Mouse (Mus musculus) gastrocnemius, adult 2 months (tissue): ENCODE results near the gene Cenpu. TPM values are rescaled to one million over a fixed set of nuclear protein-coding genes. Genes with fewer than 3 reads are reported as not detected.
"Not testable (repeated sequence)": the region's sequence is repeated elsewhere in the genome, so short reads cannot be mapped to it uniquely, and the experiment has no call there.

Experiments
- DNase-seq: peaks from one replicate; pipeline ENCODE4 v3.0.0; 2022
- H3K27ac ChIP-seq: fragments of 200-600 bp; 2 replicates; pipeline ENCODE4 v1.8.1; 2022; ENCODE audit warnings: mild to moderate bottlenecking
- H3K4me3 ChIP-seq: fragments of 200-600 bp; 2 replicates; pipeline ENCODE4 v1.8.1; 2022; ENCODE audit warnings: mild to moderate bottlenecking, moderate library complexity
- CTCF ChIP-seq: fragments of 200-600 bp; IDR thresholded peaks from 2 replicates; pipeline ENCODE4 v1.8.1; 2022; ENCODE audit warnings: antibody characterized with exemption, mild to moderate bottlenecking, moderate library complexity
- intact Hi-C: fragments of 180-260 bp; cut with DNase I; formaldehyde crosslinking; loops from one replicate; pipeline ENCODE4 v1.15.1; 2025
- total RNA-seq, 2 experiments: library from RNA; stranded (reverse); gene quantifications; 2 replicates each; pipeline ENCODE4 v1.2.3; 2021

The Cenpu gene
- total RNA-seq, 2 experiments from 2014 or later, result 0.31 TPM; not detected in 1

DNA sequence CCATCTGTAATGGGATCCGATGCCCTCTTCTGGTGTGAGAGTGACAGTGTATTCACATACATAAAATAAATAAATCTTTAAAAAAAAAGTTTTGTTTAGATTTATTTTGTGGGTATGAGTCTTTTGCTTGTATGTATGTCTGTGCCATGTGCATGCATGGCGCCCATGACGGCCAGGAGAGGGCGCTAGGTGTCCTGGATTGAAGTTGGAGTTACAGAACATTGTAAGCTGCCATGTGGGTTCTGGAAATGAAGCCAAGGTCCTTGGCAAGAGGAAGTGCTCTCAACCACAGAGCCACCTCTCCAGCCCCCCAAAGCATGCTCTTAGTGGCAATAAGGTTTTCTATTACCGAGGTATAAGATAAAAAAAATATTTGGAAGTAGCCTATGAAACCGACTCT is 7.6 kb downstream of the Cenpu start:
- H3K4me3 ChIP-seq, result no peak overlapping the region
- TF ChIP-seq CTCF, result peak; percentile 51
- H3K27ac ChIP-seq, result no peak overlapping the region
- DNase-seq, result peak; percentile 48
- intact Hi-C loops, result no loop called here

DNA sequence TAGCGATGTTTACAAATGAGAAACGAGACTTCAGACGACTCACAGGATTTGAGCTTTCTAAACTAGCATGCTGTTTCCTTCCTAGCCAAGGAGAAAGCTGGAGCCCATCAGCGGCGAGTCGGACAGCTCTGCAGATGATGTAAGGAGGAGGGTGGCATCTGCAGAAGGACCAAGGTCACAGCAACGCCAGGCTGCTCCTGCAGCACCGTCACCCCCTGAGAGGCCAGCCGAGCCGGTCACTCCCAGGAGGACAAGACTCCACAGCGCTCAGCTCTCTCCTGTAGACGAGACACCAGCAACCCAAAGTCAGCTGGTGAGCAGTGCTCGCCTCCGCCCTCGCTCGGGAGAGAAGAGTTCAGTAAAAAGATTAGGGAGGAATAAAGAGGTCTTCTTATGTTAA is 10.5 kb downstream of the Cenpu start:
- no peak overlapping the region for H3K27ac ChIP-seq
- TF ChIP-seq CTCF, result no peak
- no peak overlapping the region for H3K4me3 ChIP-seq
- intact Hi-C loops, result no loop called here
- no peak for DNase-seq

DNA sequence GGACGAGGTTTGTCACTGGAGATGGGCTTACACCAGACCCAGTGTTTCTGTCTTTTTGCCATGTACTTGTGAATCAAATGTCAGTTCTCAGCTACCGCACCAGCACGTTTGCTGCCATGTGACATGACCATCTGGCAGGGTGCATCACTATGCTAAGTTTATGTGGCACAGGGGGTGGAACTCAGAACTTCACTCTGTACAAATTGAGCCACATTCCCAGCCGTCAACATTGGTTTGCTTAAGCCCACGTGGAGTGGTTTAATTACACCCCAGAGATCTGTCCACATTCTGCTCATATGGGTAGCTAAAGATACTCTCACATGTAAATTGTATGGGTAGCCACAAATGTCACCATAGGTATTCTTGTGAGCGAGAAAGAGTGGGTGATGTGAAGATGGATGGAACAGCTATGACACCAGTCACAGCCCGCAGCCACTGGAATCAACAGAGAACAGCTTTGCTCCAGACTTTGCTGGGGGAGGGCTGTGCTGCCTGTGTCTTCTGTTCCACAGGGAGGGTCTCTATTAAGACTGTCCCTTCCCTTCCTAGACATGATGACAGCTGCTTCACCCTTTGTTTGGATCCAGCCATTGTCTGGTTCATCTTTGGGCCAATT is 15.2 kb downstream of the Cenpu start:
- Histone ChIP-seq H3K4me3 (no peak overlapping the region), H3K27ac (peak overlapping the region; percentile 31; the same call in 1 of the 2 replicates)
- TF ChIP-seq CTCF, result no peak
- peak; percentile 70 for DNase-seq
- intact Hi-C loops, result no loop called here

DNA sequence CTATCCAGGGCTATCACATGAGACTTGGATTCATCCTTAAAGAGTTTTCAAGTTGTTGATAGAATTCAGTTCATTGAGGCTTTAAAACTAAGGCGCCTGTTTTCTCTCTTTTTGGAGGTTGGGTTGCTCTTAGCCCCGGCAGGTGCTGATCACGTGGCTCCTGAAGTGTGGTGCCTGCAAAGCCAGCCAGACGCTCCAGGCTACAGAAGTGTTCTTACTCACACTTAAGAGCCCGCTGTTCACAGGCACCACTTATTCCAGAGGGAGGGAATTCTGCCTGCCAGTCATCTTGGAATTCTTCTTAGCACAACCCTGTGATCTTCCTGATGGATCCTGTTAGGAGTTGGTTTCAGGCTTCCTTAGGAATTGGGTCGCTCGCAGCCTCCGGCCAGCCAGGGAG is 16.1 kb downstream of the Cenpu start:
- no peak for DNase-seq
- Histone ChIP-seq H3K4me3 (no peak overlapping the region), H3K27ac (no peak overlapping the region)
- intact Hi-C loops, result no loop called here
- no peak for TF ChIP-seq CTCF

DNA sequence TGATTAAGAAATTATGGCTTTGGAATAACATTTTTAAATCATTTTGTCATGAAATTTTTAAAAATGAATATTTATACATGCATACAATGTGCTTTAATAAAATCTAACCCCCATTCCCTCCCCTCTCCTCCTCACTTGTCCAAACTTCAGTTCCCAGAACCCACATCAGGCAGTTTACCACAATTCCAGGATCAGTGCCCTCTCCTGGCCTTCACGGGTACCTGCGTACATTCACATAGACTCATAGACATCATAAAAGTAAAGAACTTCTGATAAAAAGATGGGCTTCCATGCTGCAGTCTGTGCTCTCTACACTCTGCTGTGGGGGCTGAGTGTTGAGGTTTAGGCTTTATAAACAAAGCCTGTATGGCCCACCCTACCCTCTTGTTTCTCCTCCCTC is 17.1 kb downstream of the Cenpu start:
- peak; percentile 20; the same call in 1 of the 2 replicates for TF ChIP-seq CTCF
- Histone ChIP-seq H3K4me3 (no peak overlapping the region), H3K27ac (no peak overlapping the region)
- no peak for DNase-seq
- intact Hi-C loops, result no loop called here

DNA sequence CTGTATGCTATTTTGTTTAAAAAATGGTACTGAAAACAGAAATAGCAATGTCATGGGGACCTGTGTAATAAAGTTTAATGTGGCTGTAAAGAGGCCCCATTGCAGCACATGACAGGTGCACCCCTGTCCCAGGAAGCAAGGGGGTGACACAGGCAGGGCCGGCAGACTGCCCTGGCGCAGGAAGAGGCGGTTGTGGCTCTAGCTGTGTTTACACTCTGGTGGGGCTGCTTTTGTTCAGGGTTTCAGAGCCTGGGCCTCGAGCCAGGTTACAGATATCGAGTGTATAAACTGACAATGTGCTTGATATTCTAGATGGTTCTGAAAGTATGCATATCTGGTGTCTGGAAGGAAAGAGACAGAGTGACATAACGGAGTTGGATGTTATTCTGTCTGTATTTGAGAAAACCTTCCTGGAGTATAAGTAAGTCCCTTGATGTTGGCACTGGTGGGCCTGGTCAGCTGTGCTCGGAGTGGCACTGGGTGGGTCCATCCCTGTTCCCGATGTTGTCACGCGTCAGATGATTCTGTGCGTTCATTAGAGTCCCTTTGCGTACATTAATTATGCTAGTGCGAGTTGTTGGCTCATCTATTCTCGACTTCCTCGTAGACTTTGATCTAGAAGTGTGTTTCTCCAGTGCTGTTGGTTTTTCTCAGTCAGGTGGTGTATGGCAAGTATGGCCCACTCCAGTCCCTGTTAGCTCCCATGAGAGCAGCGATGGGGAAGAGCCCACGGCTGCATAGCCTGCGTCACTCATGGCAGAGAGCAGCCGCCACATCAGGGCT is 18.0 kb downstream of the Cenpu start:
- H3K27ac ChIP-seq, result no peak overlapping the region
- intact Hi-C loops, result no loop called here
- DNase-seq, result no peak

DNA sequence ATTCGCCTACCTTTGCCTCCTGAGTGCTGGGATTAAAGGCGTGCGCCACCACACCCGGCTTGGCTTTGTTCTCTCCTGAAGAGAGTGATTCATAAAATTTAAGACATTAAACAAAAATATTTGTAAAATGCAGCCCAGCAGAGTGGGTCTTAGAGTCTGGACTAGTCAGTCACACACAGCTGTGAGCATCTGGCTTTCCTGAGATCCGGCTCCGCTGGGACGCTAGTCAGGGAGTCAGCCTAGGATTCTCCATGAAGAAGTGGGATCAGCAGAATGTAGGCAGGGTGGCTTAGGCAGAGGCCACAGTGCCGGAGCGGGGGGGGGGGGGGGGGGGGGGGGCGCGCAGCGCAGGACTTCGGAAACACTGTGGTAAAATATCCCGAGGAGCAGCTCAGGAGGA is 18.8 kb downstream of the Cenpu start:
- no peak overlapping the region for H3K4me3 ChIP-seq
- no peak overlapping the region for H3K27ac ChIP-seq

More for the DNA sequence above, 18.0 kb downstream of the Cenpu start:
- no peak overlapping the region for H3K4me3 ChIP-seq
- no peak for TF ChIP-seq CTCF

DNA sequence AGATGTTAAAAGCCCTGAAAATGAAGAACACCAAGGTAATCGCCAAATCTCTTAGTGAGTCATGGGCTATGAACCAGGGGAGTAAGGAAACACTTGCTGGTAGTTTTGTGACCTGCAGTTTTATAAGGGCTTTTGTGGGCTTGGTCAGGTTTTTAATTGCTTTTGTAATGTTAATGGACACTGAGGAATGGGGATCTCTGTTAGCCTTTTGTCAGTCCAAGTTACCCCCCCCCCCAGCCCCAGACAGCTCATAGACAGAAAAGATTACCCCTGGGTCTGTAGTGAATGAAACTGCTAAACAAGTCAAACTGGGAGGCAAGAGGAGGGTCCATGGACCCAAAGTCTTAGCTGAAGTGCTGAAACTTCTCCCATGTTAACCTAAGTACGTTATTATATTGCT is 21.6 kb downstream of the Cenpu start:
- no peak for DNase-seq
- no peak overlapping the region for H3K27ac ChIP-seq
- TF ChIP-seq CTCF, result no peak
- intact Hi-C loops, result no loop called here
- no peak overlapping the region for H3K4me3 ChIP-seq

More for the DNA sequence above, 18.8 kb downstream of the Cenpu start:
- DNase-seq, result no peak
- no peak for TF ChIP-seq CTCF
- intact Hi-C loops, result no loop called here

DNA sequence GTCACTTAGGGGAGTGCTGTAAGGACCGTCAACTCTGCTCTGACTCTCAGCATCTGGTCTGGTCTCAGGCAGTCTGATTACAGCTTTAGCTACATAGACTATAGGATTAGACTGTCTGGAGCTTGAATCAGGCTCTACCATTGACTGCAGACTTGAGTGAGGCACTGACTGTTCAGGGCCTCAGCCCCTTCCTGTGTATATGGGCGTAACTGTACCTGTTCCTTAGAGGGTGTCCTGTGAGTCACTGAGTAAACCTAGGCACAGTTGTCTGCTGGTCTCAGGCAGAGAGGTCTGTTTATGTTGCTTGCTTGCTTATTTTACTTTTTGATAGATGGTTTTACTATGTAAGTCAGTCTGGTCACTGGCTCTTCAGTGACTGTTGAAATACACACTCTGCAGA is 22.1 kb downstream of the Cenpu start:
- H3K27ac ChIP-seq, result no peak overlapping the region
- no peak for TF ChIP-seq CTCF
- intact Hi-C loops, result no loop called here
- H3K4me3 ChIP-seq, result no peak overlapping the region
- DNase-seq, result no peak

DNA sequence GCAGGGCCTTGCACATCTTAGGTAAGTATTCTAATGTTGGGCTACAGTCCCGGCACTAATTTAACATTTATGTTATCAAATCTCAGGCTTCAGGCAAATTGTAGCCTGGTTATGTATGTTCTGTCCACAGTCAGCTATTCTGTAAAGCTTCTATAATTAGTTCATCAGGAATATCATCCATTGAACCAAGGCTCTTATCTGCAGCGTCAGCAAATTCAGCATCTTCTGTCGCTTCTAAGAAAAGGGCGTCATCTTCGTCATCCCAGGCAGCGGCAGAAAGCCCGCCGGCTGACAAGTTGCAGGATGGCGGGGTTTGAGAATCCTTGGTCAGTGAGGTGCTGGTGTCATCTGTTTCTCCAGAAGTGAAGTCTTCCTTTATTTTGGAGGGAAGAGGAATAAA is 27.0 kb downstream of the Cenpu start:
- intact Hi-C loops, result no loop called here
- TF ChIP-seq CTCF, result no peak
- Histone ChIP-seq H3K27ac (no peak overlapping the region), H3K4me3 (no peak overlapping the region)
- no peak for DNase-seq

DNA sequence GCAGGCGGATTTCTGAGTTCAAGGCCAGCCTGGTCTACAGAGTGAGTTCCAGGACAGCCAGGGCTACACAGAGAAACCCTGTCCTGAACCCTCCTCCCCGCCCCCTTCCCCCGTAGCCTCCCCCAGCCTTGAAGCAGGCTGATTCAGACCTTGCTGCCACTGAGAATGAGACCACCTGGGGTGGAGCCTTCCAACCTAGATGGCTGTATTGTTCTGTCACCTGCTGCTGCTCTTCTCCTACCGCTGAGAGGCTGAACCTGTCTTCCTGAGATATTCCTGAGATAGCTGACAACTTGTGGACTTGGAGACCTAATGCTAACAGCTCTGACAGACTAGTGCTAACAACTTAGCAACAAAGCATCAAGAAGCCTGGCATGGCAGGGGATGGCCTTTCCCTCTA is 32.5 kb downstream of the Cenpu start:
- DNase-seq, H3K4me3 ChIP-seq, intact Hi-C loops, H3K27ac ChIP-seq: not testable (repeated sequence)

DNA sequence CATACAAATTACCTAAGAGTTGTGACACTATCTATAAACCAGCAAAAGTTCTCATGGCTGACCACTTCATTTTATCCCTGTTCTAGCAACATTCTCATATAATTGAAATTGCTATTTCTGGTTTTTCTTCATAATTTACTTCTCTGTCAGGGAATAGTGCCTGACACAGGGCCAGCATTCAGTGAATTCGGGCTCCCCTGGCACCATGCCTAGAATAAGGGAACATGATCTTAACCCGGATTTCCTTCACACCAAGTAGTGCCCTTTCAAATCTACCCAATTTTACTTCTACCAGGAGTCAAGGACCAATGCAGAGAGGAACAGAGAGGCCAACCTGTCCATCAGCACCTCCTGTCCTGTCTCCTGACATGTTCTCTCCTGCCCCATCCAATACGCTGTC is 33.7 kb downstream of the Cenpu start:
- no peak for DNase-seq
- intact Hi-C loops, result no loop called here
- no peak overlapping the region for H3K4me3 ChIP-seq
- no peak overlapping the region for H3K27ac ChIP-seq
- TF ChIP-seq CTCF, result no peak

DNA sequence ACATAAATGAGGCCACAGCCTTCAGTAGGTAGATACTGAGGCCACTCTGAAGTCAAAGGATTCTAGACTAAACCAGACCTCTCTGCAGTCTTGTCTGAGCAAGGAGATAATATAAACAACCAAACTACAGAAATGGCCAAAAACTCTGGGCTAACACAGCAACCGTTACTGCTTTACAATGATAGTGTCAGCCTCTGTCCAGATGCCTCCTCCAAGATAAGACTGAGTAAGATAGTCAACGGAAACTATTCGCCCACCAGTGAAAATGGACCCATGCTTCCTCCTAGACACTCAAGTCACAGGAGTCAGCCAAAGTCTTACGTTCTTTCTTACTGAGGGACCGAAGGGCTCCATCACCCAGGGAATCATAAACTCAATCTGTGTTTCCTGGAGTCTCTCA is 36.1 kb downstream of the Cenpu start:
- intact Hi-C loops, result no loop called here
- no peak overlapping the region for H3K4me3 ChIP-seq
- no peak for TF ChIP-seq CTCF
- no peak for DNase-seq
- H3K27ac ChIP-seq, result no peak overlapping the region

DNA sequence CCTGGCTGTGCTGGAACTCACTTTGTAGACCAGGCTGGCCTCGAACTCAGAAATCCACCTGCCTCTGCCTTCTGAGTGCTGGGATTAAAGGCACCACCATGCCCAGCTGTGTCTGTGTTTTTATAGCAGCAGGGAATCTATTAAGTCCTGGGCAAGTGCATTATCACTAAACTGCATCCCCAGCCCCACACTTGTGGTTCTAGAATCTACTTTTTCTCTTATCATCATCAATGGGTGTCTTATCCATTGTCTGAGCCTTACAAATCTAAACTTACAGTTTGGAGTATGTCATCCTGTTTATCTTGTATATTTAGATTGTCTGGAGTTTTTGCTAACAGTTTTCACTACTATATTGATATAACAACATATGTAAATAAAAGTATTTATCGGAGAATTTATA is 36.8 kb downstream of the Cenpu start:
- TF ChIP-seq CTCF, result no peak
- no peak overlapping the region for H3K4me3 ChIP-seq
- DNase-seq, result no peak
- intact Hi-C loops, result no loop called here
- no peak overlapping the region for H3K27ac ChIP-seq
